Mouse (Mus musculus): ENCODE results near the gene Pdss2. TPM values are rescaled to one million over a fixed set of nuclear protein-coding genes. Genes with fewer than 3 reads are reported as not detected.
A peak's percentile ranks its signal among the peaks of the same experiment; 100 is the strongest.
"Not testable (repeated sequence)": the region's sequence is repeated elsewhere in the genome, so short reads cannot be mapped to it uniquely, and the experiment has no call there.

The Pdss2 gene
- total and polyA plus RNA-seq, 2 experiments from 2014 or later = 17.6 TPM

DNA sequence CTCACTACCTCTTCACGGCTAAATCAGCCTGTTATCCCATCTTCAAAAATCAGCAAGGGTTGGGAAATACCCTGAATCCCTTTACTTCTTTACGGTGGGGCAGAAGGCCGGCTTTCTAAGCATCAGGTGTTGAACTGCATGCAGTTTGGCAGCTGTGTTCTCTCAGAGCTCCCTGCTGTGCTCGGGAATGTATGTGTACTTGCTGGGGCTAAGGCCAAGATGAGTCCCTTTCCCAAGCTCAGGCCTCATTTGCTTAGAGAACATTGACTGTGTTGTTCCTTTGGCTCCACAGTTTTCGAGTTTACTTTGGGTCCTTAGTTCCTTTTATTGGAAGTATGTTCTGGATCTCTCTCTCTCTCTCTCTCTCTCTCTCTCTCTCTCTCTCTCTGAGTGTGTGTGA lies 26.7 kb downstream of the Pdss2 start:
- 0 out of 2 replicates have a peak overlapping the region, but pooled peaks have one; percentile 3 for H3K27ac ChIP-seq (ENCODE audit: low read depth, low read length)
- no peak overlapping the region for H3K9ac ChIP-seq (replicated peaks; ENCODE audit: low read length, poor library complexity, severe bottlenecking)
- DNase-seq (ENCODE audit: low spot score) (peak; percentile 64), ATAC-seq (ENCODE audit: low FRiP score) (no peak)
- 41% methylated on average over 5 of the region's 5 CpGs for WGBS
- no peak overlapping the region for H3K4me3 ChIP-seq (ENCODE audit: low read depth, low read length)
- H3K36me3 ChIP-seq (ENCODE audit: insufficient read depth, low read length) = no peaks in the 10 kb centered on the region
- no peaks in the 10 kb centered on the region for H3K9me3 ChIP-seq (ENCODE audit: low read length)
- H3K4me1 ChIP-seq (ENCODE audit: insufficient read depth, low read length) = no peaks in the 10 kb centered on the region
- no peak overlapping the region for H3K4me2 ChIP-seq (ENCODE audit: low read depth, low read length, poor library complexity, severe bottlenecking)
- no peaks in the 10 kb centered on the region for H3K27me3 ChIP-seq (ENCODE audit: insufficient read depth, low read length)
- TF ChIP-seq CTCF (IDR thresholded peaks at IDR 0.05) = no peak

DNA sequence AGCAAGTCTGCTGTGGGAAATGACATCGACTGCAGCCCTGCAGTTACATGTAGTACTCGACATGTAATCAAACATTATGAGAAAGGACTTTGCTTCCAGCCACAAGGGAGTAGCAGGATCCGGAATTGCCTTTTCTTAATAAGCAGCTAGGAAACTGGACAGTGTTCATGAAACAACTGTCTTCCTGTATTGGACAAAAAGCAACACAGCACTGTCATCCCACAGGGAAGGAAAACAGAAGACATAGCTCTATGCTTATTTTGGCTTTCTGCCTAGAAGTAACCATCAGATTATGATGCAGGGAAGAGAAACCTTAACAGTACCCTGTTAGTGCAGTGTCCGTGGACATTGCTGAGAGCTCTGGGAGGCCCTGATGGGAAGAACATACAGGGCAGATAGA lies 31.0 kb downstream of the Pdss2 start:
- Histone ChIP-seq H3K9ac (replicated peaks; ENCODE audit: low read length, poor library complexity, severe bottlenecking) (no peak overlapping the region), H3K4me2 (ENCODE audit: low read depth, low read length, poor library complexity, severe bottlenecking) (no peak overlapping the region), H3K27ac (ENCODE audit: low read depth, low read length) (no peak overlapping the region), H3K4me1 (ENCODE audit: insufficient read depth, low read length) (no peaks in the 10 kb centered on the region), H3K27me3 (ENCODE audit: insufficient read depth, low read length) (no peaks in the 10 kb centered on the region), H3K36me3 (ENCODE audit: insufficient read depth, low read length) (no peaks in the 10 kb centered on the region), H3K4me3 (ENCODE audit: low read depth, low read length) (no peak overlapping the region), H3K9me3 (ENCODE audit: low read length) (no peaks in the 10 kb centered on the region)
- peak; percentile 31 for DNase-seq (ENCODE audit: low spot score)
- no peak for TF ChIP-seq CTCF (IDR thresholded peaks at IDR 0.05)
- WGBS = 55% methylated on average over 4 of the region's 4 CpGs
- ATAC-seq (ENCODE audit: low FRiP score) = no peak

DNA sequence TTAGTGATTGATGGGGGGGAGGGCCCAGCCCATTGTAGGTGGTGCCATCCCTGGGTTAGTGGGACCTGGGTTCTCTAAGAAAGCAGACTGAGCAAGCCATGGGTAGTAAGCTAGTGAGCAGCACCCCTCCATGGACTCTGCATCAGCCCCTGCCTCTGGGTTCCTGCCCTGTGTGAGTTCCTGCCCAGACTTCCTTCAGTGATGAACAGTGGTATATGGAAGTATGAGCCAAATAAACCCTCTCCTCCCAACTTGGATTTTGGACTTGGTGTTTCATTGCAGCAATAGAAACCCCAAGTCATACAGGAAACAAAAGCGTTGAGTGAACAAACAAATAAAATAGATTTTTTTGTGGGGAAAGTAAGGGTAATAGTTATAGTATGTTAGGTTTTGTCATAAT lies 35.7 kb downstream of the Pdss2 start:
- not testable (repeated sequence) for H3K27me3 ChIP-seq (ENCODE audit: insufficient read depth, low read length); H3K4me1 ChIP-seq (ENCODE audit: insufficient read depth, low read length); H3K27ac ChIP-seq (ENCODE audit: low read depth, low read length); ATAC-seq (ENCODE audit: low FRiP score); H3K4me3 ChIP-seq (ENCODE audit: low read depth, low read length); H3K9me3 ChIP-seq (ENCODE audit: low read length); DNase-seq (ENCODE audit: low spot score); H3K4me2 ChIP-seq (ENCODE audit: low read depth, low read length, poor library complexity, severe bottlenecking); H3K36me3 ChIP-seq (ENCODE audit: insufficient read depth, low read length); H3K9ac ChIP-seq (replicated peaks; ENCODE audit: low read length, poor library complexity, severe bottlenecking)
- WGBS = no CpG with 5 or more reads among the region's 1 CpGs

DNA sequence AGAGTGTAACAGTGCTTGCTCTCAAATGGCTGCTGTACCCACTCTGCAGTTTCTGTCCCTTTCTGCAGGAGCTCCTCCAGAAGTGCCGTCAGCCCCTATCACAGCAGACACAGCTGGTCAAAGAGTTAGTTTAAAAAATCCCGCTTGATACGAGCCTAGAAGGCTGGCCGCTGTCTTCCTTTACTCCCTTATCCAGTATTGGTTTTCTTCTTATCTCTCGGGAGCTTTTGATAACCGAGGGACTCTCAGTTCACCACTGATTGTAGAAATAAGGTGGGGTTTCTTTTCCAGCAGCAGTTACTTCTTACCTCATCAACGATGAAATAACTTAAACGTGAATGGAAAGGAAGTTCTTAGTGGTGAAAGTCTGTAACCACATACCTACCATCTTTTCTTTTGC lies 36.2 kb downstream of the Pdss2 start:
- not testable (repeated sequence) for H3K9ac ChIP-seq (replicated peaks; ENCODE audit: low read length, poor library complexity, severe bottlenecking); DNase-seq (ENCODE audit: low spot score); H3K4me3 ChIP-seq (ENCODE audit: low read depth, low read length); H3K27me3 ChIP-seq (ENCODE audit: insufficient read depth, low read length); H3K36me3 ChIP-seq (ENCODE audit: insufficient read depth, low read length); H3K27ac ChIP-seq (ENCODE audit: low read depth, low read length); H3K4me1 ChIP-seq (ENCODE audit: insufficient read depth, low read length); ATAC-seq (ENCODE audit: low FRiP score); H3K9me3 ChIP-seq (ENCODE audit: low read length); H3K4me2 ChIP-seq (ENCODE audit: low read depth, low read length, poor library complexity, severe bottlenecking)
- 92% methylated on average over 8 of the region's 8 CpGs for WGBS

DNA sequence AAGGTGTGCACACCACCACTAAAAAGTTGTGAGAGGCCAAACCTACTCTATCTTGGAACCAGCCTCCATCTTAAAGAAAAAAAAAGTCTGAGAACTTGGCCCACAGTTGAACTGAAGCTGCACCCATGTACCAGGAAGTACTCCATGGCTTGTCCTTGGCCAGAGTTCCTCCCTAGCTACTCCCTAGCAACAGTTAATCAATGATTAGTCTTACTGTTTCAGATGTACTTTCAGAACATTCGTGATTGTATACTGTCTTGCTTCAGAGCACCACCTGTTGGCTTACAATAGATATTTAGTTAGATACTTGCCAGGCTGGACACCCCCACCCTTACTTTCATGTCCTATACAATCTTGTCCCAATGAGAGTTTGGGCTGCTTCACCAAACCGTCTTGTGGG lies 50.0 kb downstream of the Pdss2 start:
- Histone ChIP-seq H3K27ac (ENCODE audit: low read depth, low read length) (no peak overlapping the region), H3K9ac (replicated peaks; ENCODE audit: low read length, poor library complexity, severe bottlenecking) (no peak overlapping the region), H3K9me3 (ENCODE audit: low read length) (no peaks in the 10 kb centered on the region), H3K27me3 (ENCODE audit: insufficient read depth, low read length) (no peaks in the 10 kb centered on the region), H3K4me3 (ENCODE audit: low read depth, low read length) (no peak overlapping the region), H3K36me3 (ENCODE audit: insufficient read depth, low read length) (no peaks in the 10 kb centered on the region), H3K4me1 (ENCODE audit: insufficient read depth, low read length) (no peaks in the 10 kb centered on the region), H3K4me2 (ENCODE audit: low read depth, low read length, poor library complexity, severe bottlenecking) (no peak overlapping the region)
- DNase-seq (ENCODE audit: low spot score) (no peak), ATAC-seq (ENCODE audit: low FRiP score) (no peak)
- 88% methylated on average over 2 of the region's 2 CpGs for WGBS
- no peak for TF ChIP-seq CTCF (IDR thresholded peaks at IDR 0.05)

DNA sequence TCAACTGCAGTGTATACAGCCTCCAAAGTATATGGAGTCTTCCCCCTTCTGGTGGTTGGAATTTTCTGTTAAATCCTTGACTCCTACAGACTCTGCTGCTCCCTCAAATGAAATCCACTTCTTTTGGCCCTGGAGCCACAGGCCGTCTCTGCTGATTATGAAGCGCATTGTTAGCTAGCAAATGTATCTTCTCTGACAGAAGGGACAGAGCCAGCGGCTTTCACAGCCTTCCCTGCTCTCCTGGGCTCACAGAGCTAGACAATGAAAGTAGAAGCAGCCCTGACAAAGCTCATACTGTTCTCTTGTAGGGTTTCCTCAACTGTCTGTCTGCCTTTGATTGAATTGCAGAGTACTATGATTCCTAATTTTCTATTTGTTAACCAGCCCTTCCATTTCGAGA lies 51.1 kb downstream of the Pdss2 start:
- TF ChIP-seq CTCF (IDR thresholded peaks at IDR 0.05) = no peak
- no peaks in the 10 kb centered on the region for H3K4me1 ChIP-seq (ENCODE audit: insufficient read depth, low read length)
- H3K27ac ChIP-seq (ENCODE audit: low read depth, low read length) = peak overlapping the region; percentile 26; the same call in 1 of the 2 replicates
- ATAC-seq (ENCODE audit: low FRiP score) = no peak
- 59% methylated on average over 4 of the region's 4 CpGs for WGBS
- no peaks in the 10 kb centered on the region for H3K9me3 ChIP-seq (ENCODE audit: low read length)
- no peaks in the 10 kb centered on the region for H3K27me3 ChIP-seq (ENCODE audit: insufficient read depth, low read length)
- H3K9ac ChIP-seq (replicated peaks; ENCODE audit: low read length, poor library complexity, severe bottlenecking) = no peak overlapping the region
- H3K4me2 ChIP-seq (ENCODE audit: low read depth, low read length, poor library complexity, severe bottlenecking) = no peak overlapping the region
- DNase-seq (ENCODE audit: low spot score) = no peak
- H3K36me3 ChIP-seq (ENCODE audit: insufficient read depth, low read length) = no peaks in the 10 kb centered on the region
- H3K4me3 ChIP-seq (ENCODE audit: low read depth, low read length) = no peak overlapping the region

Measured in midbrain, postnatal 0 days (tissue).